Mouse (Mus musculus) brain, embryonic 18.5 days (tissue): ENCODE results near the gene Cdkn2aip.

Experiments used
- DNase-seq: peaks from one replicate; pipeline ENCODE4 v3.0.0-alpha.2; 2012; ENCODE audit warnings: low read depth, low spot score

Cdkn2aip gene

GRCm38 (mm10) chr8:47695431-47696105 is 18.2 kb downstream of the Cdkn2aip start:
- no peak for DNase-seq

- no peak for DNase-seq
These were observed 20.6 kb downstream of the Cdkn2aip start for GRCm38 (mm10) chr8:47693119-47693518.

GRCm38 (mm10) chr8:47691831-47692230 is 21.9 kb downstream of the Cdkn2aip start:
- no peak for DNase-seq

- no peak for DNase-seq
These were observed 22.4 kb downstream of the Cdkn2aip start for GRCm38 (mm10) chr8:47691303-47691702.

GRCm38 (mm10) chr8:47690674-47691078 is 23.1 kb downstream of the Cdkn2aip start:
- DNase-seq: no peak

GRCm38 (mm10) chr8:47689704-47690326 is 23.9 kb downstream of the Cdkn2aip start:
- no peak for DNase-seq

GRCm38 (mm10) chr8:47684441-47684840 is 29.3 kb downstream of the Cdkn2aip start:
- DNase-seq: no peak

- DNase-seq: no peak
These were observed 29.7 kb downstream of the Cdkn2aip start for GRCm38 (mm10) chr8:47683994-47684393.

GRCm38 (mm10) chr8:47680306-47680705 is 33.4 kb downstream of the Cdkn2aip start:
- DNase-seq: peak; percentile 16

- DNase-seq: no peak
These were observed 34.1 kb downstream of the Cdkn2aip start for GRCm38 (mm10) chr8:47679603-47680002.

GRCm38 (mm10) chr8:47676631-47677030 is 37.1 kb downstream of the Cdkn2aip start:
- DNase-seq: no peak

GRCm38 (mm10) chr8:47676224-47676623 is 37.5 kb downstream of the Cdkn2aip start:
- DNase-seq: no peak

GRCm38 (mm10) chr8:47675786-47676185 is 37.9 kb downstream of the Cdkn2aip start:
- DNase-seq: peak; percentile 20

- DNase-seq: peak; percentile 99
These were observed 38.7 kb downstream of the Cdkn2aip start, which contains the start of gene Ing2 for GRCm38 (mm10) chr8:47674777-47675710. Gene Ing2, minus strand, starts transcription at chr8:47675556.

- DNase-seq: no peak
These were observed 39.5 kb downstream of the Cdkn2aip start for GRCm38 (mm10) chr8:47674140-47674776.

- DNase-seq: peak; percentile 42
These were observed 40.2 kb downstream of the Cdkn2aip start for GRCm38 (mm10) chr8:47673317-47674139.

- DNase-seq: no peak
These were observed 49.4 kb downstream of the Cdkn2aip start for GRCm38 (mm10) chr8:47664231-47664785.

GRCm38 (mm10) chr8:47663201-47663600 is 50.5 kb downstream of the Cdkn2aip start:
- DNase-seq: no peak

GRCm38 (mm10) chr8:47662716-47663115 is 51.0 kb downstream of the Cdkn2aip start:
- no peak for DNase-seq

- DNase-seq: no peak
These were observed 53.3 kb downstream of the Cdkn2aip start for GRCm38 (mm10) chr8:47660394-47660793.
